24 mouse cellular contexts compared by ENCODE assay signal in genomic region chr5:150818886-150819285, GRCm38 (mm10).
DNase-seq lines count a peak whose midpoint lies in the region; ATAC-seq lines count a peak whose summit lies in the region.
"Had no signal": no experiment of that assay in that cellular context is flagged by ENCODE, and none has a peak within 500 bp of the region (broad histone marks: within the 10 kb centered on the region; RNA-seq: fewer than 3 reads in every experiment).

No protein-coding gene starts in this region.

- 0 out of 2 replicates have a peak, but pooled peaks have one; percentile 10 for ATAC-seq in midbrain, embryonic 11.5 days (ENCODE audit: low FRiP score)
- no peak for ATAC-seq in midbrain, embryonic 14.5 days (ENCODE audit: low FRiP score, low TSS enrichment)
- ATAC-seq: activated CD4-positive, CD25-positive, alpha-beta regulatory T cell, adult 4 months; forebrain, embryonic 14.5 days; forebrain, embryonic 16.5 days had no signal

- no peak overlapping the region for H3K27ac ChIP-seq in heart, embryonic 10.5 days
- no peak overlapping the region for H3K27ac ChIP-seq in midbrain, embryonic 11.5 days (ENCODE audit: low read depth, low read length)
- H3K27ac ChIP-seq in midbrain, embryonic 14.5 days (replicated peaks; ENCODE audit: low read depth, low read length): no peak overlapping the region
- H3K27ac ChIP-seq: embryonic facial prominence, embryonic 13.5 days; embryonic facial prominence, embryonic 15.5 days; forebrain, embryonic 10.5 days; forebrain, embryonic 12.5 days had no signal

- WGBS in heart, embryonic 10.5 days: 67% methylated on average over 4 of the region's 4 CpGs
- WGBS in midbrain, embryonic 11.5 days: 83% methylated on average over 4 of the region's 4 CpGs
- 83% methylated on average over 4 of the region's 4 CpGs for WGBS in midbrain, embryonic 14.5 days

- H3K9ac ChIP-seq in midbrain, embryonic 11.5 days (ENCODE audit: low read length): no peak overlapping the region
- H3K9ac ChIP-seq in midbrain, embryonic 14.5 days (replicated peaks; ENCODE audit: low read length): no peak overlapping the region
- H3K9ac ChIP-seq: embryonic facial prominence, embryonic 13.5 days; embryonic facial prominence, embryonic 15.5 days; forebrain, embryonic 12.5 days had no signal

- no peaks in the 10 kb centered on the region for H3K27me3 ChIP-seq in heart, embryonic 10.5 days (ENCODE audit: insufficient read depth, poor library complexity, severe bottlenecking)
- H3K27me3 ChIP-seq in midbrain, embryonic 11.5 days (ENCODE audit: control insufficient read depth, insufficient read depth, low read length): no peaks in the 10 kb centered on the region
- H3K27me3 ChIP-seq in midbrain, embryonic 14.5 days (ENCODE audit: control insufficient read depth, insufficient read depth, low read length): no peaks in the 10 kb centered on the region
- H3K27me3 ChIP-seq: embryonic facial prominence, embryonic 13.5 days; embryonic facial prominence, embryonic 15.5 days; forebrain, embryonic 12.5 days; Patski had no signal

- intact Hi-C loops in heart, postnatal 25 days (cut with DNase I): no loop called here

- H3K4me3 ChIP-seq in heart, embryonic 10.5 days: no peak overlapping the region
- no peak overlapping the region for H3K4me3 ChIP-seq in midbrain, embryonic 11.5 days (ENCODE audit: low read depth, low read length)
- no peak overlapping the region for H3K4me3 ChIP-seq in midbrain, embryonic 14.5 days (replicated peaks; ENCODE audit: low read depth, low read length)
- H3K4me3 ChIP-seq: embryonic facial prominence, embryonic 13.5 days; embryonic facial prominence, embryonic 15.5 days; erythroblast, embryonic 14.5 days; forebrain, embryonic 10.5 days; forebrain, embryonic 12.5 days had no signal

- H3K36me3 ChIP-seq in heart, embryonic 10.5 days: no peaks in the 10 kb centered on the region
- no peaks in the 10 kb centered on the region for H3K36me3 ChIP-seq in midbrain, embryonic 11.5 days (ENCODE audit: control insufficient read depth, insufficient read depth, low read length)
- H3K36me3 ChIP-seq in midbrain, embryonic 14.5 days (ENCODE audit: control insufficient read depth, insufficient read depth, low read length): no peaks in the 10 kb centered on the region
- H3K36me3 ChIP-seq: embryonic facial prominence, embryonic 15.5 days; forebrain, embryonic 10.5 days; forebrain, embryonic 12.5 days; G1E had no signal

- DNase-seq in heart, embryonic 10.5 days (ENCODE audit: low spot score): peak; percentile 70
- DNase-seq in heart, postnatal 25 days (ENCODE audit: low spot score): no peak
- peak; percentile 54 for DNase-seq in midbrain, embryonic 11.5 days (ENCODE audit: low spot score, missing footprints)
- DNase-seq in midbrain, embryonic 14.5 days: no peak
- DNase-seq in cerebellum, adult 11-12 months: no peak
- DNase-seq: adrenal gland, adult 8-10 months; adrenal gland, postnatal 14 days; adrenal gland, postnatal 36 days; cerebellum, adult 18-20 months; cerebellum, adult 8-10 months; cerebellum, adult 9-11 months; cerebellum, postnatal 14 days; cerebellum, postnatal 36 days; embryo, embryonic 11 days had no signal

- no peak overlapping the region for H3K4me2 ChIP-seq in midbrain, embryonic 11.5 days
- H3K4me2 ChIP-seq in midbrain, embryonic 14.5 days (ENCODE audit: low read length): no peak overlapping the region
- H3K4me2 ChIP-seq: embryonic facial prominence, embryonic 13.5 days; embryonic facial prominence, embryonic 15.5 days; forebrain, embryonic 12.5 days had no signal

- no peaks in the 10 kb centered on the region for H3K4me1 ChIP-seq in heart, embryonic 10.5 days
- peaks cover 3% of the 10 kb centered on the region; the same call in 1 of the 2 replicates for H3K4me1 ChIP-seq in midbrain, embryonic 11.5 days (ENCODE audit: control insufficient read depth, insufficient read depth, low read length)
- 0 out of 2 replicates have a peak, but pooled peaks cover 2% of the 10 kb centered on the region for H3K4me1 ChIP-seq in midbrain, embryonic 14.5 days (ENCODE audit: control insufficient read depth, insufficient read depth, low read length)
- H3K4me1 ChIP-seq: embryonic facial prominence, embryonic 13.5 days; forebrain, embryonic 10.5 days had no signal

- no peaks in the 10 kb centered on the region for H3K9me3 ChIP-seq in heart, embryonic 10.5 days
- no peaks in the 10 kb centered on the region for H3K9me3 ChIP-seq in midbrain, embryonic 11.5 days (ENCODE audit: control insufficient read depth, low read length)
- H3K9me3 ChIP-seq in midbrain, embryonic 14.5 days (ENCODE audit: control insufficient read depth, low read length): no peaks in the 10 kb centered on the region
- H3K9me3 ChIP-seq: embryonic facial prominence, embryonic 13.5 days; embryonic facial prominence, embryonic 15.5 days; forebrain, embryonic 10.5 days; forebrain, embryonic 12.5 days; G1E had no signal

Comparison
In these comparisons a context has a peak if more than half of its experiments do, and no peak if none do; other contexts are left out.
1. DNase-seq: peak in heart, embryonic 10.5 days (single experiment) and midbrain, embryonic 11.5 days (single experiment); none in heart, postnatal 25 days (single experiment), midbrain, embryonic 14.5 days (single experiment) and cerebellum, adult 11-12 months (single experiment).